Mouse (Mus musculus): ENCODE results near the gene Dhps.

Dhps gene

GRCm38 (mm10) chr8:85062603-85063002 lies 9.0 kb upstream of the Dhps start:
- in situ Hi-C loops (cut with MboI) = no loop called here

GRCm38 (mm10) chr8:85065213-85065612 lies 6.3 kb upstream of the Dhps start:
- in situ Hi-C loops (cut with MboI) = no loop called here

DNA sequence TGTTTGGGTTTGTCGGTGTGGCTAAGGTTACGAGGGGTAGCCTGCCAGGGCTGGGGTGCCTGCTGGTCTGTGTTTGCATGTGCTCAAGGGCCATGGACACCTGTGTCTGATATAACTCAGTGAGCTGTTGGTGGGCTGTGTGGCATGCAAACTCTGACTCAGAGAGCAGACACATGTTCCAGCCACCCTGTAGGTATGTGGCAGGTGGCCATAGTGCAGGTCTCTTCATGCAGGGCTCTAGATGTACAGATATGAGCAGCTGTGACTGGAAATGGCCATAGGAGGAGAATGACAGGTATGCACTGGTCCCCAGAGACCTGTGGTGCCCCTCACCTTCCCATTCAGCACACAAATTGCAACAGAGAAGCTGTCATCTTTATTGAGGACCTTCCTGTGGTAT lies 4.4 kb upstream of the Dhps start:
- in situ Hi-C loops (cut with MboI) = no loop called here

- in situ Hi-C loops (cut with MboI) = no loop called here
Measured at GRCm38 (mm10) chr8:85067982-85068381, 3.6 kb upstream of the Dhps start, which contains the start of gene Gm5741. Gm5741 (minus strand) TSS chr8:85067982.

DNA sequence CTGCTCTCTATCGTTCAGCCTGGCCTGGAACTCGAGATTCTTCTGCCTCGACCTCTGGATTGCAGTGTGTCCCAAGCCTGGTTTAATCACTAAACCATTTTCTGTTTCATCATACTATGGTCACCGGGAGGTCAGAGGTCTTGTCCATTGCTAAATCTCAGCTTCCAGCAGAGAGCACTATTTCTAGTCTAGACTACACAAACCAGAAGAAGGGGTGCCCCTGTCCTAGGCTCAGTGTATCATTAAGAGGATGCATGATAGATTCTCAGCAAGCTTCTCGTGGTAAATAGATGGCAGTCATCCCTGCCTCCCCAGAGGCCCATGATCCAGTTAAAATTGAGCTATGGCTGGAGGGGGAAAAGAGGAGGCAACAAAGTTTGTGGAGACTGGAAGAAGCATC lies 516 bp upstream of the Dhps start:
- in situ Hi-C loops (cut with MboI) = no loop called here

- in situ Hi-C loops (cut with MboI) = no loop called here
Measured at GRCm38 (mm10) chr8:85072364-85072929, 890 bp downstream of the Dhps start.

DNA sequence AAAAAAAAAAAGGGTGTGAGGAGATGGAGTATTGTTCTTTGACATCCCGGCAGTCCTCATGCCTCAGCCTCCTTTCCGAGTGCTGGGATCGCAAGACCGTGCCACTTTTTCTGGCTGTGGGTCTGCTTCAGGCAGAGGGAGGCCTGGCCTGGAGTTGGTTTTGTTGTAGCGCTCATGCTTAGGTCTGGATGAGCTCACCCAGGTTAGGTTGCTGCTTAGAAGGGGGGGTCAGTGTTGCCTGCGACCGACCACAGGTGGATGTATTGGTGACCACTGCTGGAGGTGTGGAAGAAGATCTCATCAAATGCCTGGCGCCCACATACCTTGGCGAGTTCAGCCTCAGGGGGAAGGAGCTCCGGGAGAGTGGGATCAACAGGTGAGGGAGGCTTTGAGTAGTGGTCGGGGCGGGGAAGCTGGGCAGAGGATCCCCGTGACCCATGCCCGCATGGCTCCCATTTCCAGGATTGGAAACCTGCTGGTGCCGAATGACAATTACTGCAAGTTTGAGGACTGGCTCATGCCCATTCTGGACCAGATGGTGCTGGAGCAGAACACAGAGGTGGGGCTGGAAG lies 1.6 kb downstream of the Dhps start:
- in situ Hi-C loops (cut with MboI) = no loop called here

DNA sequence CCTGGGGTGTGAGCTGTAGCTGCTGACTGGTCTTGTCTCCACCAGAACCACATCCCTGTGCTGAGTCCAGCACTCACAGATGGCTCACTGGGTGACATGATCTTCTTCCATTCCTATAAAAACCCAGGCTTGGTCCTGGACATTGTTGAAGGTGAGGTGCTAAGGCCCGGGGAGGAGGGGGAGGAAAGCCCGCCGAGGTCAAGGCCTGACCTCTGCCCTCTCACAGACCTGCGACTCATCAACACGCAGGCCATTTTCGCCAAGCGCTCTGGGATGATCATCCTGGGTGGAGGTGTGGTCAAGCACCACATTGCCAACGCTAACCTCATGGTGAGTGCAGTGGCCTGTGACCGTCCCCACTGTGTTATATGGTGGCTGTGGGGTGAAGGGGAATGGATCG lies 2.6 kb downstream of the Dhps start:
- in situ Hi-C loops (cut with MboI) = no loop called here

DNA sequence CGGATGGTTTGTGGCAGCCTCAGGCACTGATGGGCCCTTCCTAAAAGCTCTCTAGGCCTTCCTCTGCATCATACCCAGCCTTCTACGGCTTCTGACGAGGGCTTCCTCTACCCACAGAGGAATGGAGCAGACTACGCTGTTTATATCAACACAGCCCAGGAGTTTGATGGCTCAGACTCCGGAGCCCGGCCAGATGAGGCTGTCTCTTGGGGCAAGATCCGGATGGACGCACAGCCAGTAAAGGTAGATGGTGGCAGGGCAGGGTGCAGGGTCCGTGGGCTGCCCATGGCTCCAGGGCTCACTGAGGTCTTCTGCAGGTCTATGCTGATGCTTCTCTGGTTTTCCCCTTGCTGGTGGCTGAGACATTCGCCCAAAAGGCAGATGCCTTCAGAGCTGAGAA lies 3.1 kb downstream of the Dhps start:
- in situ Hi-C loops (cut with MboI) = loop anchor here (25.0 kb wide), 1 partner anchor 213 kb away; the partner anchor contains the start of genes Orc6 and Vps35

DNA sequence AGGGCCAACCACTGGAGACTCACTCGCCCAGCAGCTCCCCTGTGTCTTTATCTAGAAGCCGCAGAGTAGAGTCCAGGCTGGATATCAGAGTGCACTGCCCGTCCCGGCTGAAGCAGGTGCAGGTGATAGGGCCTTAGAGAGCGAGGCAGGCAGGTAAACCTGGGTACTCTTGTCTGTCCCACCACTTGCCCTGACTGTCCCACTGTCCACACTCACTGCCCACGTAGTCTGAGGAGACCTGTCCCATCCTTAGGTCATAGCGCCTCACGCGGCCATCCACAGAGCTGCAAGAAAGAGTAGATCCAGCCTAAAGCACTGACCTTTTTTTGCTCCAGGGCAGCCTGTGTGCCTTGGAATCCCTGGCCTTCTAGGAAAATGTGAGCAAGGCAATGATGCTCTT lies 4.4 kb downstream of the Dhps start:
- in situ Hi-C loops (cut with MboI) = loop anchor here (25.0 kb wide), 1 partner anchor 211 kb away; the partner anchor contains the start of genes Orc6 and Vps35

GRCm38 (mm10) chr8:85076993-85077392 lies 5.4 kb downstream of the Dhps start:
- in situ Hi-C loops (cut with MboI) = loop anchor here (25.0 kb wide), 1 partner anchor 210 kb away; the partner anchor contains the start of genes Orc6 and Vps35

DNA sequence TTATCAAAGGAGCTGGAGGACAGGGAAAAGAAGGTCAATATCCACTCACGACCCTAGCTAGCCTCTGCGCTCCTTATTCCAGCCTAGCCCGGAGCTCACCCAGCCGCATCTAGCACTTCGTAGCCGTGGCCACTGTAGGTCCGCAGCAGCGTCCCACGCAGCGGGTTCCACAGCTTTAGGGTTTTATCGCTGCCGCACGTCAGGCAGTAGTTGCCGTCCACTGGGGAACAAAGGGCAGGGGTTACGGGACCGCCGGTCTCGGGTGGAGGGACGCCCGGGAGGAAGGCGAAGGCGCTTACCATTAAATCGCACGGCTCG lies 8.6 kb downstream of the Dhps start:
- in situ Hi-C loops (cut with MboI) = loop anchor here (25.0 kb wide), 1 partner anchor 207 kb away; the partner anchor contains the start of genes Orc6 and Vps35

GRCm38 (mm10) chr8:85080532-85081215 lies 9.1 kb downstream of the Dhps start, which contains the start of gene Wdr83os:
Wdr83os (plus strand) TSS chr8:85080740.
- in situ Hi-C loops (cut with MboI) = loop anchor here (25.0 kb wide), 1 partner anchor 207 kb away; the partner anchor contains the start of genes Orc6 and Vps35

- in situ Hi-C loops (cut with MboI) = loop anchor here (25.0 kb wide), 1 partner anchor 206 kb away; the partner anchor contains the start of genes Orc6 and Vps35
Measured at GRCm38 (mm10) chr8:85081216-85081555, 9.6 kb downstream of the Dhps start, which contains the start of gene Wdr83. Wdr83 (minus strand) TSS chr8:85081306.

GRCm38 (mm10) chr8:85082169-85082568 lies 10.6 kb downstream of the Dhps start:
- in situ Hi-C loops (cut with MboI) = loop anchor here (25.0 kb wide), 1 partner anchor 205 kb away; the partner anchor contains the start of genes Orc6 and Vps35

DNA sequence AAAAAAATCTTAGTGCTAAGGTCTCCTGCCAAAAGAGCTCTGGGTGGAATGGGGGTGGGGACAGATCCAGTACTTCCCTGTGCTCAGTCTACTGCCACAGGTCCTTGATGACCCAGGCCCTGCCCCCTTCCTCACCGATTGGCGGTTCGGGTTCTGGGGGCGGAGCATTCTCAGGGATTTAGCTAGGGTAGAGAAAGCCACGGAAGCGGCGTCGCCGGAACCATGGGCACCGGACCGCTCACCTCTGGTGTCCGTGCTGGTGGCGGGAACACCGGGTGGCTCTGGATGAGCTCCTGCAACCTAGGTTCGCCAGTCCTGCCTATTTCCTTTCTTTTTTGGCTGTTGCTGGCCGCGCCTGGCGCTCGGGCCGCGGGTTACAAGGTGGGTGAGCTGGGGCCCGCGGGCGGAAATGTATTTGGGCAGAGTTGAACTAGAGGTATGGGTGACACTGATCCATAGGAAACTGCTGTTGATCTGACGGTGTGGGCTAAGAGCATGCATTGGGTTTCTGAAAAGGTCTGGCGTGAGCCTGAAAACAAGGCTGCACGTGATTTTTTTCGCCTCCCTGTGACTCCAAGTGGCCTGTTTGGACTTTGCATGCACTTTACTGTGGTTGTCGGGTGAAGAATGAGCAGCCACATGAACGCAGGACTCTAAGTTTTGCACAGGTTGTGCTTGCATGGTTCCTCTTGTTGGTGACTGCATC lies 11.7 kb downstream of the Dhps start, which contains the start of gene Man2b1:
Gene Man2b1, plus strand, starts transcription at position 163 of the 706 bp plus-strand sequence.
- in situ Hi-C loops (cut with MboI) = loop anchor here (25.0 kb wide), 1 partner anchor 204 kb away; the partner anchor contains the start of genes Orc6 and Vps35

DNA sequence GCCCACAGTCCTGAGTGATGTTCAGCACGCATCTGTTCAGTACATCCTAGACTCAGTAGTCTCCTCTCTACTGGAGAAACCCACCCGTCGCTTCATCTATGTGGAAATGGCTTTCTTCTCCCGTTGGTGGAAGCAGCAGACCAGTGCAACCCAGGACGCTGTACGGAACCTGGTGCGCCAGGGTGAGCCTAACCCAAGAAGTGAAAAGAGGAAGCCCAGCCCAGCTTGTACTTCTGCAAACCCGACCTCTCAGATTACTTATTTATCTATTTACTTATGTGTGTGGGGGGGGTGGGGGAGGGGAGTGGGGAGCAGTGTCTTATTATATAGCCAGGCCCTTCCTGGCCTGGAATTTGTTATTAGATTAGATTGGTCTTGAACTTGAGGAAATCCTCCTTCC lies 13.1 kb downstream of the Dhps start:
- in situ Hi-C loops (cut with MboI) = loop anchor here (25.0 kb wide), 1 partner anchor 203 kb away; the partner anchor contains the start of genes Orc6 and Vps35

GRCm38 (mm10) chr8:85086238-85086637 lies 14.7 kb downstream of the Dhps start:
- in situ Hi-C loops (cut with MboI) = loop anchor here (25.0 kb wide), 1 partner anchor 201 kb away; the partner anchor contains the start of genes Orc6 and Vps35

DNA sequence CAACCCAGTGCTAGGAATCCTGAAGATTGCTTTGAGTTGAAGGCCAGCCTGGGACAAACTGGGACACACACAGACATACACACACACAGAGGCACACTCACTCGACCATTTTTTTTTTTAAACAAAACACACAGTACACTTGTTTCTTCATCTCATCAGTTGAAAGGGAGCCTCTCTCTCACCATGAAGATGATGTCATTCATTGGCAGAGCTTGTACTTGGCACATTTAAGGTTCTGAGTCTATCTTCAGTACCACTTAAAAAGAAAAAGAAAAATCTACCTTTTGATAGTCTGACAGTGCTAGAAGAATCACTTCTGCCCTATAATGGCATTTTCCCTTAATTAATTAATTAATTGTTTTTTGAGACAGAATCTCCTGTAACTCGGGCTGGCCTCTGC lies 17.2 kb downstream of the Dhps start:
- in situ Hi-C loops (cut with MboI) = loop anchor here (25.0 kb wide), 1 partner anchor 199 kb away; the partner anchor contains the start of genes Orc6 and Vps35

- in situ Hi-C loops (cut with MboI) = loop anchor here (25.0 kb wide), 1 partner anchor 196 kb away; the partner anchor contains the start of genes Orc6 and Vps35
Measured at GRCm38 (mm10) chr8:85090856-85091255, 19.3 kb downstream of the Dhps start.

- in situ Hi-C loops (cut with MboI) = loop anchor here (25.0 kb wide), 1 partner anchor 196 kb away; the partner anchor contains the start of genes Orc6 and Vps35
Measured at GRCm38 (mm10) chr8:85091526-85092090, 20.1 kb downstream of the Dhps start.
